Mouse (Mus musculus) myocyte (in vitro differentiated cells): Measurements from ENCODE around the gene D5Ertd579e.

ENCODE experiments used
- E2F4 ChIP-seq: IDR thresholded peaks from one replicate; pipeline ENCODE4 v1.6.1; 2011; ENCODE audit warnings: mild to moderate bottlenecking, control low read depth, moderate library complexity; ENCODE audit not compliant: insufficient read depth
- POLR2A ChIP-seq: IDR thresholded peaks from one replicate; pipeline ENCODE4 v1.6.1; 2011; ENCODE audit warnings: low read depth, mild to moderate bottlenecking, control low read depth, moderate library complexity; ENCODE audit not compliant: insufficient read length
- TCF12 ChIP-seq: IDR thresholded peaks from one replicate; pipeline ENCODE4 v1.6.1; 2011; ENCODE audit warnings: mild to moderate bottlenecking, control low read depth; ENCODE audit not compliant: poor library complexity, insufficient read depth, severe bottlenecking
- TCF3 ChIP-seq: IDR thresholded peaks from one replicate; pipeline ENCODE4 v1.6.1; 2011; ENCODE audit warnings: low read depth, control low read depth; ENCODE audit not compliant: insufficient read length
- USF1 ChIP-seq: IDR thresholded peaks from one replicate; pipeline ENCODE4 v1.6.1; 2011; ENCODE audit warnings: low read depth, mild to moderate bottlenecking, control low read depth, moderate library complexity

DNA sequence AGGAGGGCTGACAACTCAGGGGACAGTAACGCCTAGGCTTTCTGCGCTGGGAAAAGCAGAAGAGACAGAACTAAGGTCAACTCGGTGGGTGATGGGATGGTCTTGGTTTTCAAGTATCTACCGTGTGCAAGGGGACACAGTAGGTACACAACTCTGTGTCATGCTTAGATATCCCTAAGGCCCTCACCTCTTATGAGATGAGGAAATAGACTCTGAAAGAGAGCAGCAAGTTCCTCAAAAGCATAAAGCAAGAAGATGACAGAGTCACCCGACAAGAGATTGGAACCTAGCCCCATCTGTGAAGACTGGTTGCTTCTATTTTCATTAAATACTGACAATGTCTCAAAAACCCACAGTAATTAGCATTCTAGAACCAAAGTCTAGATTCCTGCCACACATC lies 10.0 kb upstream of the D5Ertd579e start:
- TF ChIP-seq POLR2A (no peak), TCF12 (no peak), E2F4 (no peak), TCF3 (no peak), USF1 (no peak)
